Mouse (Mus musculus) MEL (cell line): ENCODE data around the gene Nfix. TPM values are rescaled to one million over a fixed set of nuclear protein-coding genes. Genes with fewer than 3 reads are reported as not detected.

Experiments used
- DNase-seq: peaks from one replicate; pipeline ENCODE4 v3.0.0; 2011; ENCODE audit warnings: low read depth, low spot score
- H3K27ac ChIP-seq: 2 replicates; pipeline ENCODE4 v1.5.1; 2012; ENCODE audit warnings: low read depth, mild to moderate bottlenecking, control low read depth, low read length, moderate library complexity; ENCODE audit not compliant: control insufficient read depth
- H3K27me3 ChIP-seq, 2 experiments: fragments of 150-350 bp in 1 of 2; sonication (generic) in 1 of 2; 2 replicates each; pipeline ENCODE4 v1.6.1; 2012; ENCODE audit warnings: low read length in 2 of 2, mild to moderate bottlenecking in 2 of 2, improper control_type of control experiment in 1 of 2, moderate library complexity in 1 of 2; ENCODE audit not compliant: insufficient read depth in 2 of 2, control insufficient read depth in 1 of 2
- H3K36me3 ChIP-seq, 2 experiments: 2 replicates each; pipeline ENCODE4 v1.6.1; 2012 to 2014; ENCODE audit warnings: low read length in 2 of 2, improper control_type of control experiment in 1 of 2, inconsistent platforms in 1 of 2, mild to moderate bottlenecking in 1 of 2; ENCODE audit not compliant: insufficient read depth in 2 of 2, control insufficient read depth in 1 of 2
- H3K4me1 ChIP-seq, 2 experiments: fragments of 150-350 bp in 1 of 2; sonication (generic) in 1 of 2; 2 replicates each; pipeline ENCODE4 v1.6.1; 2012; ENCODE audit warnings: low read length in 2 of 2, improper control_type of control experiment in 1 of 2, mild to moderate bottlenecking in 1 of 2; ENCODE audit not compliant: insufficient read depth in 2 of 2, control insufficient read depth in 1 of 2
- H3K4me3 ChIP-seq, 2 experiments: fragments of 150-350 bp in 1 of 2; sonication (generic) in 1 of 2; 2 replicates each; pipeline ENCODE4 v1.5.1; 2012; ENCODE audit warnings: low read depth in 2 of 2, low read length in 2 of 2, mild to moderate bottlenecking in 2 of 2, moderate library complexity in 2 of 2, control low read depth in 1 of 2, improper control_type of control experiment in 1 of 2; ENCODE audit not compliant: control insufficient read depth in 1 of 2, insufficient read depth in 1 of 2
- H3K79me2 ChIP-seq: 2 replicates; pipeline ENCODE4 v1.6.1; 2012; ENCODE audit warnings: mild to moderate bottlenecking, low read length, moderate library complexity; ENCODE audit not compliant: control insufficient read depth, poor library complexity, insufficient read depth
- H3K9ac ChIP-seq: 2 replicates; pipeline ENCODE4 v1.6.1; 2012; ENCODE audit warnings: low read depth, mild to moderate bottlenecking, control low read depth, low read length, moderate library complexity; ENCODE audit not compliant: control insufficient read depth, poor library complexity, severe bottlenecking
- H3K9me3 ChIP-seq: fragments of 150-350 bp; sonication (generic); replicated peaks from 2 replicates; pipeline ENCODE4 v1.6.1; 2012; ENCODE audit warnings: mild to moderate bottlenecking, low read length, improper control_type of control experiment, moderate library complexity; ENCODE audit not compliant: insufficient read depth
- CHD1 ChIP-seq: IDR thresholded peaks from 2 replicates; pipeline ENCODE4 v1.6.1; 2012; ENCODE audit warnings: low read depth, mild to moderate bottlenecking, inconsistent platforms, low read length, improper control_type of control experiment
- CTCF ChIP-seq, 3 experiments: IDR thresholded peaks in 2 of 3; conservative IDR thresholded peaks in 1 of 3; 2 replicates each; pipeline ENCODE4 v1.5.1; 2011 to 2012; ENCODE audit warnings: low read length in 3 of 3, low read depth in 2 of 3, mild to moderate bottlenecking in 2 of 3, improper control_type of control experiment in 1 of 3, inconsistent platforms in 1 of 3, mixed read lengths in 1 of 3, moderate library complexity in 1 of 3; ENCODE audit not compliant: control insufficient read depth in 1 of 3, insufficient read depth in 1 of 3, poor library complexity in 1 of 3, severe bottlenecking in 1 of 3
- E2F4 ChIP-seq: IDR thresholded peaks from 2 replicates; pipeline ENCODE4 v1.6.1; 2011; ENCODE audit warnings: low read depth, low read length, improper control_type of control experiment, borderline replicate concordance
- ELF1 ChIP-seq: IDR thresholded peaks from 2 replicates; pipeline ENCODE4 v1.6.1; 2014; ENCODE audit warnings: low read depth, mild to moderate bottlenecking, inconsistent platforms, low read length, improper control_type of control experiment, moderate library complexity
- ETS1 ChIP-seq: IDR thresholded peaks from 2 replicates; pipeline ENCODE4 v1.6.1; 2012; ENCODE audit warnings: low read depth, mild to moderate bottlenecking, inconsistent platforms, low read length, improper control_type of control experiment, moderate library complexity
- GABPA ChIP-seq: IDR thresholded peaks from 2 replicates; pipeline ENCODE4 v1.6.1; 2012; ENCODE audit warnings: low read depth, mild to moderate bottlenecking, inconsistent platforms, low read length, improper control_type of control experiment, moderate library complexity
- HCFC1 ChIP-seq: IDR thresholded peaks from 2 replicates; pipeline ENCODE4 v1.6.1; 2012; ENCODE audit warnings: low read depth, mild to moderate bottlenecking, inconsistent platforms, low read length, improper control_type of control experiment, moderate library complexity
- JUND ChIP-seq: IDR thresholded peaks from 2 replicates; pipeline ENCODE4 v1.6.1; 2011; ENCODE audit warnings: low read depth, mild to moderate bottlenecking, improper control_type of control experiment, low read length
- KAT2A ChIP-seq: conservative IDR thresholded peaks from 2 replicates; pipeline ENCODE4 v1.6.1; 2012; ENCODE audit warnings: low read depth, low read length, improper control_type of control experiment, inconsistent platforms
- MAFK ChIP-seq: IDR thresholded peaks from 2 replicates; pipeline ENCODE4 v1.6.1; 2011; ENCODE audit warnings: low read depth, mild to moderate bottlenecking, low read length, improper control_type of control experiment, borderline replicate concordance
- MAZ ChIP-seq: IDR thresholded peaks from 2 replicates; pipeline ENCODE4 v1.6.1; 2012; ENCODE audit warnings: low read depth, mild to moderate bottlenecking, inconsistent platforms, low read length, improper control_type of control experiment
- MXI1 ChIP-seq: IDR thresholded peaks from 2 replicates; pipeline ENCODE4 v1.6.1; 2011; ENCODE audit warnings: mild to moderate bottlenecking, low read depth, low read length, improper control_type of control experiment
- MYB ChIP-seq: IDR thresholded peaks from 2 replicates; pipeline ENCODE4 v1.6.1; 2011; ENCODE audit warnings: mild to moderate bottlenecking, low read depth, low read length, improper control_type of control experiment
- MYC ChIP-seq: IDR thresholded peaks from 2 replicates; pipeline ENCODE4 v1.6.1; 2011; ENCODE audit warnings: low read depth, mild to moderate bottlenecking, low read length, improper control_type of control experiment, moderate library complexity
- NELFE ChIP-seq: IDR thresholded peaks from 2 replicates; pipeline ENCODE4 v1.6.1; 2011; ENCODE audit warnings: low read depth, low read length, improper control_type of control experiment
- NRF1 ChIP-seq: IDR thresholded peaks from 2 replicates; pipeline ENCODE4 v1.6.1; 2014; ENCODE audit warnings: low read depth, mild to moderate bottlenecking, inconsistent platforms, low read length, improper control_type of control experiment, moderate library complexity; ENCODE audit not compliant: poor library complexity, insufficient read depth, severe bottlenecking
- POLR2A ChIP-seq, 2 experiments: IDR thresholded peaks; 2 replicates each; pipeline ENCODE4 v1.6.1; 2011 to 2012; ENCODE audit warnings: low read length in 2 of 2, mild to moderate bottlenecking in 2 of 2, control low read depth in 1 of 2, improper control_type of control experiment in 1 of 2, low read depth in 1 of 2, moderate library complexity in 1 of 2; ENCODE audit not compliant: control insufficient read depth in 1 of 2, insufficient read depth in 1 of 2, poor library complexity in 1 of 2
- POLR2AphosphoS2 ChIP-seq: IDR thresholded peaks from 2 replicates; pipeline ENCODE4 v1.6.1; 2011; ENCODE audit warnings: low read length, improper control_type of control experiment
- RCOR1 ChIP-seq: IDR thresholded peaks from 2 replicates; pipeline ENCODE4 v1.6.1; 2012; ENCODE audit warnings: low read depth, mild to moderate bottlenecking, inconsistent platforms, low read length, improper control_type of control experiment
- SMC3 ChIP-seq: IDR thresholded peaks from 2 replicates; pipeline ENCODE4 v1.6.1; 2011; ENCODE audit warnings: low read depth, low read length, improper control_type of control experiment
- TAL1 ChIP-seq: IDR thresholded peaks from 2 replicates; pipeline ENCODE4 v1.6.1; 2012; ENCODE audit warnings: mild to moderate bottlenecking, inconsistent platforms, low read length, moderate library complexity, mixed read lengths
- TBP ChIP-seq: IDR thresholded peaks from 2 replicates; pipeline ENCODE4 v1.8.0; 2011; ENCODE audit warnings: low read depth, low read length, improper control_type of control experiment
- TCF12 ChIP-seq: IDR thresholded peaks from 2 replicates; pipeline ENCODE4 v1.6.1; 2014; ENCODE audit warnings: low read depth, mild to moderate bottlenecking, inconsistent platforms, low read length, improper control_type of control experiment, moderate library complexity
- USF1 ChIP-seq: IDR thresholded peaks from 2 replicates; pipeline ENCODE4 v1.6.1; 2014; ENCODE audit warnings: low read depth, mild to moderate bottlenecking, inconsistent platforms, low read length, improper control_type of control experiment, moderate library complexity
- ZC3H11A ChIP-seq: IDR thresholded peaks from 2 replicates; pipeline ENCODE4 v1.6.1; 2012; ENCODE audit warnings: low read depth, mild to moderate bottlenecking, inconsistent platforms, low read length, improper control_type of control experiment
- ZKSCAN1 ChIP-seq: IDR thresholded peaks from 2 replicates; pipeline ENCODE4 v1.6.1; 2012; ENCODE audit warnings: low read depth, mild to moderate bottlenecking, inconsistent platforms, low read length, improper control_type of control experiment, moderate library complexity
- ZMIZ1 ChIP-seq: IDR thresholded peaks from 2 replicates; pipeline ENCODE4 v1.6.1; 2012; ENCODE audit warnings: low read depth, mild to moderate bottlenecking, inconsistent platforms, low read length, improper control_type of control experiment, moderate library complexity
- ZNF384 ChIP-seq: IDR thresholded peaks from 2 replicates; pipeline ENCODE4 v1.6.1; 2012; ENCODE audit warnings: low read depth, mild to moderate bottlenecking, inconsistent platforms, low read length, improper control_type of control experiment
- polyA plus RNA-seq, 2 experiments: library from polyadenylated mRNA; stranded (reverse) in 1 of 2; unstranded in 1 of 2; fragments of >175 nt in 1 of 2; fragments of >200 nt in 1 of 2; gene quantifications; 2 replicates each; pipeline versions ENCODE4 v1.2.1 to v1.2.4; 2012; ENCODE audit warnings: low replicate concordance in 2 of 2, low read depth in 1 of 2; ENCODE audit not compliant: insufficient read length in 2 of 2, insufficient read depth in 1 of 2, missing spikeins in 1 of 2
- total RNA-seq: library from RNA; depleted of rRNA; stranded (reverse); fragments of 300-350 nt; gene quantifications from 2 replicates; pipeline ENCODE4 v1.2.3, GENCODE M21; 2012

The Nfix gene
- total and polyA plus RNA-seq, 3 experiments: 14.4 to 29.1 TPM; not detected in 1

DNA sequence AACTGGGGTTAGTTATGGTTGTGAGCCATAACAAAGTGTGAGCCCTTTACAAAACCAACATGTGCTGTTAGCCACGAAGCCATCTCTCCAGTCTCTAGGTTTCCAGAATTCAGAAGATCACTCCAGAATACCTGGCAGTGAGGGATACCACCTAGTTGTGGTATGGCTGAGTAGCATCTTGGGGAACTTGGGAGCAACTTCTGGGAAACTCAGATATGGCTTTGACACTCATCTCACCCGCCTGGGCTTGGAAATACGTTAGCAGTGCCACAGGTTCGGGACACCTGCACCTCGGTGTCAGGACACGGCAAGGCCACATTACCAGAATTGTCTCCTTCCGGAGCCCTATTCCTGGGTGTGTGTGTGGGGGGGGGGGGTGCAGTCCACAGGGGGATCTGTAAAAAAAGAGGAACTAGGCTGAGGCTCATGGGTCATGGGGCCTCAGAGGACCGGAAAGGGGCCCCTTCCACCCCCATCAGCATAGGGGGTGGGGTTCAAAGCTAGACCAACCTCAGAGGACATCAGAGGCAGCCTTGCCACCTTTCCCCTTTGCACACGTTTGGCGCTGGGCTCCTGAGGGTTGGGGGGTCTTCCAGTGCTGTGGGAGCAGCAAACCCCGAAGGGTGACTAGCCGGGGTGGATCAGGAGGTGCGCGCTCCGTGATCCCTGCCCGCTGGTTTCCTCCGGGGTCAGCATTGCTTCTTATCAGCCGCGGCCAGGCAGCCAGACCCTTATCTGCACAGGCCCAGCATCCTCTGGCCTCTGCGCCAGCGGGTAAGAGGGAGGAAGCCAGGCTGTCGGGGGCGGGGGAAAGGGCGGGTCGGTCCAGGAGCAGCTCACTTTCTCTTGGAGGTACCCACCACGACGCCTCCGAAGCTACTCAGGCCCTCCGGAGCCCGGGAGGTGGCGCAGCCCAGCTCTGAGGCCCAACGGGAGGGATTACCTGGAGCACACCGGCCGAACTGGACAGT is 98.9 kb downstream of the Nfix start, which contains the start of gene Lyl1 (continued):
- TF ChIP-seq GABPA (no peak), TAL1 (peak; percentile 100), CHD1 (0 out of 2 replicates have a peak, but pooled peaks have one; percentile 59), POLR2AphosphoS2 (peak; percentile 94), ZNF384 (peak; percentile 26; the same call in 1 of the 2 replicates), CTCF (IDR thresholded peaks at IDR 0.05 in 2 of 3, conservative IDR thresholded peaks at IDR 0.05 in 1 of 3; ENCODE audit: control insufficient read depth in 1 of 3, insufficient read depth in 1 of 3, low read depth in 2 of 3, low read length in 3 of 3, poor library complexity in 1 of 3, severe bottlenecking in 1 of 3) (peak in 2 of 3 experiments; percentile 43 to 50; a peak in 4 of 6 replicates), SMC3 (peak; percentile 49), TCF12 (peak; percentile 99), MYC (peak; percentile 36; the same call in 1 of the 2 replicates), ZMIZ1 (peak; percentile 91), MAZ (peak; percentile 94), RCOR1 (peak; percentile 84), MYB (peak; percentile 55), HCFC1 (0 out of 2 replicates have a peak, but pooled peaks have one; percentile 13)

DNA sequence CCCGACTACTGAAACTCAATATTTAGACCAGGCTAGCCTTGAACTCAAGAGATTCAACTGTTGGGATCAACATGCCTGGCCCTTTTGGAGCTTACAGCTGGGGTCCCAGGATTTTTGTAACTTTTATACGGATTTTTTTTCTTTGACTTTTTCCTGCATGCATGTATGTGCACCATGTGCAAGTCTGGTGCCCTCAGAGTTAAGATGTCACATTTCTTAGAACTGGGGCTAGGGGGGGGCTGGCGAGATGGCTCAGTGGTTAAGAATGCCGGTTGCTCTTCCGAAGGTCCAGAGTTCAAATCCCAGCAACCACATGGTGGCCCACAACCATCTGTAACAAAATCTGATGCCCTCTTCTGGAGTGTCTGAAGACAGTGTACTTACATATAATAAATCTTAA is 99.6 kb downstream of the Nfix start:
- Histone ChIP-seq H3K9ac (peak overlapping the region; percentile 63), H3K9me3 (no peaks in the 10 kb centered on the region), H3K4me1 (peaks cover 6 to 24% of the 10 kb centered on the region in 2 experiments), H3K4me3 (no peak overlapping the region), H3K36me3 (peaks cover 0 to 15% of the 10 kb centered on the region in 2 experiments; a peak in 3 of 4 replicates), H3K79me2 (peaks cover 32% of the 10 kb centered on the region)
- DNase-seq: peak; percentile 48
- TF ChIP-seq KAT2A: no peak
- no peak for TF ChIP-seq NRF1
- no peak for TF ChIP-seq RCOR1
- TF ChIP-seq ELF1: no peak
- TF ChIP-seq TBP: peak; percentile 56; the same call in 1 of the 2 replicates
- no peak for TF ChIP-seq ZKSCAN1
- no peak; the same call in 1 of the 2 replicates for TF ChIP-seq MXI1
- TF ChIP-seq ETS1: no peak
- no peak for TF ChIP-seq MAFK
- no peak for TF ChIP-seq ZMIZ1
- TF ChIP-seq MYB: no peak
- TF ChIP-seq E2F4: 0 out of 2 replicates have a peak, but pooled peaks have one; percentile 4
- TF ChIP-seq USF1: no peak
- TF ChIP-seq GABPA: no peak
- no peak for TF ChIP-seq NELFE
- TF ChIP-seq MYC: 0 out of 2 replicates have a peak, but pooled peaks have one; percentile 19
- no peak for TF ChIP-seq JUND
- no peak; a peak in 2 of 4 replicates for TF ChIP-seq POLR2A (IDR thresholded peaks at IDR 0.05; ENCODE audit: control insufficient read depth in 1 of 2, insufficient read depth in 1 of 2, low read depth in 1 of 2, low read length in 2 of 2, poor library complexity in 1 of 2)
- TF ChIP-seq TAL1: no peak
- TF ChIP-seq ZC3H11A: no peak
- TF ChIP-seq TCF12: no peak
- TF ChIP-seq, all 39 proteins: peak for 3
- H3K27me3 ChIP-seq: no peaks in the 10 kb centered on the region
- peak overlapping the region; percentile 94 for H3K27ac ChIP-seq
